Mouse (Mus musculus) ovary, adult 10 weeks (tissue): Measurements from ENCODE around the gene Kirrel. TPM values are rescaled to one million over a fixed set of nuclear protein-coding genes. Genes with fewer than 3 reads are reported as not detected.

Experiments
- polyA plus RNA-seq: library from polyadenylated mRNA; stranded (reverse); fragments of 350-450 nt; fragmentation: Illumina TruSeq; extraction: RNeasy Lipid Tissue Mini Kit (QIAGEN cat#74804); gene quantifications from one replicate; pipeline ENCODE4 v1.2.3, GENCODE M21; 2014

Kirrel gene
- polyA plus RNA-seq, result 8.3 TPM

DNA sequence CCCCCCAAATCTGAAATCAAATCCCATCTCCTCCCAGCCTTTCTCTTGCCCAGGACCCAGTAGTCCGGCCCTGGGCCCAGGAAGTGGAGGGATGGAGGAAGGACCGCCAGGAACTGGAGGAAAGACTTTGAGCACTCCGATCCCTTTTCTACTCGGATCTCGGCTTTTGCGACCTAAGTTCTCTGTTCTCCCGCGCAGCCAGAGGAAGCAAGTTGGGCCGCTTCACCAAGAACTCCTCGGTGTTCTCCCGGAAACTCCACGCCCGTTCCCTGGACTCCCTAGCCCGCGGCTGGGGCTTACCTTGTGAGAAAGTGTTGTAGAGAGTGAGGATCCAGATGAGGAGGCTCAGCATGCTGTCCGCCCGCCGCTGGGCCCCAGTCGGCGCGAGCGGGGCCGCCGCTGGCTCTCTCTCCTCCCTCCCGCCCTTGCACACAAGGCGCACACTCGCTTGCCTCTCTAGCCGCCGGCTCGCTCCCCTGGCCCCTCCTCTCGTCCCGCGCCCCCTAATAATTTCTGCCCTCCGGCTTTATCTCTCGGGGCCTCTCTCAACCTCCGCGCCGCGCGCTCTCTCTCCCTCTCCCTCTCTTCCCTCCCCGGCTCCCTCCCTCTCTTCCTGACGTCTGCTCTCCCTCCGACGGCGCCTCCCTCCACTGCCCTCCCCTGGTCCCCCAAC is at the start of gene Kirrel:
Kirrel (minus strand) TSS at position 652 of the 673 bp plus-strand sequence.

Other genes with a start within 250 kb of the Kirrel start
- 49.9 TPM for gene Cd1d1, start 175.3 kb downstream of the Kirrel start, polyA plus RNA-seq
- gene Fcrls, start 89.0 kb upstream of the Kirrel start, polyA plus RNA-seq, result 9.6 TPM
- gene Cd5l, start 183.1 kb upstream of the Kirrel start, polyA plus RNA-seq, result 1.7 TPM
- 0.51 TPM for gene Fcrl1, start 201.6 kb upstream of the Kirrel start, polyA plus RNA-seq